Mouse (Mus musculus) bone marrow macrophage, adult 2 months (primary cell): ENCODE measurements around the gene Myo6.

Source experiments
- CTCF ChIP-seq: IDR thresholded peaks from 2 replicates; pipeline ENCODE4 v1.5.1; 2012; ENCODE audit warnings: low read depth, mild to moderate bottlenecking, low read length, moderate library complexity
- POLR2A ChIP-seq: IDR thresholded peaks from 2 replicates; pipeline ENCODE4 v1.6.1; 2012; ENCODE audit warnings: mild to moderate bottlenecking, low read depth, low read length, borderline replicate concordance

DNA sequence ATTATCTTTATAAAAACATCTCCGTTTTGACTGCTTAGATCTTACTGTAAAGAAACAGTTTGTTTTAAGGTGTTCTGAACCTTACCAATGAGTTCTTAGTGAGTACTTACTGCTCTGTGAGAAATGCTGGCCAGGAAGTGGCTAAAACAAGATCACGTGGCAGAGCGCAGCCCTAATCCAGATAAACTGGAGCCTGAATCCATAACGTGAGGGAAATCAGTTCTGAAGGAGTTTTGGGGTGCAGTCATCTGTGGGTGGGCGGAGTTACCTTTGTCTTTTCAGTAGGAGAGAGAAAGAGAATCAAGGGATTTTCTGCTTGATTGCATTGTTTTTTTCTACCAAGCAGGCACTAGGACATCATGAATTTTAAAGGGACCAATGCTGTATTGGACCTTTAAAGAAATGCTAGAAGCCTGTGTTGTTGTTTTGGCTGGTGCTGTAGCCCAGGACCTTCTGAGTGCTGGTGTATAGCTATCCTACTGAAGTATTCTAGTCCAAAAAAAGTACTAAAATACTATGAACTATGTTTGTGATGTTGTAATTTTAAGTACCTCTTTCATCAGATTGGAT, 23.6 kb downstream of the Myo6 start:
- TF ChIP-seq CTCF (no peak), POLR2A (no peak)
